Mouse (Mus musculus) small intestine, adult 2 months (tissue): ENCODE measurements around the gene Bbx.

Source experiments
- CTCF ChIP-seq: fragments of 200-500 bp; IDR thresholded peaks from 2 replicates; pipeline ENCODE4 v1.5.1; 2012; ENCODE audit warnings: low read depth, mild to moderate bottlenecking, control low read depth, inconsistent platforms, low read length, moderate library complexity, mixed read lengths; ENCODE audit not compliant: insufficient replicate concordance, insufficient read length; ENCODE audit errors: extremely low read depth
- POLR2A ChIP-seq: fragments of 200-500 bp; IDR thresholded peaks from 2 replicates; pipeline ENCODE4 v1.6.1; 2012; ENCODE audit warnings: low read depth, mild to moderate bottlenecking, control low read depth, inconsistent platforms, low read length, moderate library complexity

- no peak for TF ChIP-seq POLR2A
- TF ChIP-seq CTCF: no peak
Observed at GRCm38 (mm10) chr16:50445014-50445413, 12.8 kb upstream of the Bbx start.
